Mouse (Mus musculus) MEL (cell line): ENCODE results near the gene Pi4ka. TPM values are rescaled to one million over a fixed set of nuclear protein-coding genes. Genes with fewer than 3 reads are reported as not detected.

Experiments
- DNase-seq: peaks from one replicate; pipeline ENCODE4 v3.0.0; 2011; ENCODE audit warnings: low read depth, low spot score
- H3K27ac ChIP-seq: 2 replicates; pipeline ENCODE4 v1.5.1; 2012; ENCODE audit warnings: low read depth, mild to moderate bottlenecking, control low read depth, low read length, moderate library complexity; ENCODE audit not compliant: control insufficient read depth
- H3K27me3 ChIP-seq, 2 experiments: fragments of 150-350 bp in 1 of 2; sonication (generic) in 1 of 2; 2 replicates each; pipeline ENCODE4 v1.6.1; 2012; ENCODE audit warnings: low read length in 2 of 2, mild to moderate bottlenecking in 2 of 2, improper control_type of control experiment in 1 of 2, moderate library complexity in 1 of 2; ENCODE audit not compliant: insufficient read depth in 2 of 2, control insufficient read depth in 1 of 2
- H3K36me3 ChIP-seq, 2 experiments: 2 replicates each; pipeline ENCODE4 v1.6.1; 2012 to 2014; ENCODE audit warnings: low read length in 2 of 2, improper control_type of control experiment in 1 of 2, inconsistent platforms in 1 of 2, mild to moderate bottlenecking in 1 of 2; ENCODE audit not compliant: insufficient read depth in 2 of 2, control insufficient read depth in 1 of 2
- H3K4me1 ChIP-seq, 2 experiments: fragments of 150-350 bp in 1 of 2; sonication (generic) in 1 of 2; 2 replicates each; pipeline ENCODE4 v1.6.1; 2012; ENCODE audit warnings: low read length in 2 of 2, improper control_type of control experiment in 1 of 2, mild to moderate bottlenecking in 1 of 2; ENCODE audit not compliant: insufficient read depth in 2 of 2, control insufficient read depth in 1 of 2
- H3K4me3 ChIP-seq, 2 experiments: fragments of 150-350 bp in 1 of 2; sonication (generic) in 1 of 2; 2 replicates each; pipeline ENCODE4 v1.5.1; 2012; ENCODE audit warnings: low read depth in 2 of 2, low read length in 2 of 2, mild to moderate bottlenecking in 2 of 2, moderate library complexity in 2 of 2, control low read depth in 1 of 2, improper control_type of control experiment in 1 of 2; ENCODE audit not compliant: control insufficient read depth in 1 of 2, insufficient read depth in 1 of 2
- H3K79me2 ChIP-seq: 2 replicates; pipeline ENCODE4 v1.6.1; 2012; ENCODE audit warnings: mild to moderate bottlenecking, low read length, moderate library complexity; ENCODE audit not compliant: control insufficient read depth, poor library complexity, insufficient read depth
- H3K9ac ChIP-seq: 2 replicates; pipeline ENCODE4 v1.6.1; 2012; ENCODE audit warnings: low read depth, mild to moderate bottlenecking, control low read depth, low read length, moderate library complexity; ENCODE audit not compliant: control insufficient read depth, poor library complexity, severe bottlenecking
- H3K9me3 ChIP-seq: fragments of 150-350 bp; sonication (generic); replicated peaks from 2 replicates; pipeline ENCODE4 v1.6.1; 2012; ENCODE audit warnings: mild to moderate bottlenecking, low read length, improper control_type of control experiment, moderate library complexity; ENCODE audit not compliant: insufficient read depth
- CHD1 ChIP-seq: IDR thresholded peaks from 2 replicates; pipeline ENCODE4 v1.6.1; 2012; ENCODE audit warnings: low read depth, mild to moderate bottlenecking, inconsistent platforms, low read length, improper control_type of control experiment
- CHD2 ChIP-seq: IDR thresholded peaks from 2 replicates; pipeline ENCODE4 v1.6.1; 2011; ENCODE audit warnings: low read length, improper control_type of control experiment
- ETS1 ChIP-seq: IDR thresholded peaks from 2 replicates; pipeline ENCODE4 v1.6.1; 2012; ENCODE audit warnings: low read depth, mild to moderate bottlenecking, inconsistent platforms, low read length, improper control_type of control experiment, moderate library complexity
- JUND ChIP-seq: IDR thresholded peaks from 2 replicates; pipeline ENCODE4 v1.6.1; 2011; ENCODE audit warnings: low read depth, mild to moderate bottlenecking, improper control_type of control experiment, low read length
- MAX ChIP-seq: IDR thresholded peaks from 2 replicates; pipeline ENCODE4 v1.6.1; 2011; ENCODE audit warnings: low read length, improper control_type of control experiment
- MEF2A ChIP-seq: IDR thresholded peaks from 2 replicates; pipeline ENCODE4 v1.6.1; 2014; ENCODE audit warnings: low read depth, mild to moderate bottlenecking, inconsistent platforms, low read length, improper control_type of control experiment; ENCODE audit not compliant: poor library complexity, insufficient replicate concordance, severe bottlenecking; ENCODE audit errors: extremely low read depth
- MYC ChIP-seq: IDR thresholded peaks from 2 replicates; pipeline ENCODE4 v1.6.1; 2011; ENCODE audit warnings: low read depth, mild to moderate bottlenecking, low read length, improper control_type of control experiment, moderate library complexity
- POLR2A ChIP-seq, 2 experiments: IDR thresholded peaks; 2 replicates each; pipeline ENCODE4 v1.6.1; 2011 to 2012; ENCODE audit warnings: low read length in 2 of 2, mild to moderate bottlenecking in 2 of 2, control low read depth in 1 of 2, improper control_type of control experiment in 1 of 2, low read depth in 1 of 2, moderate library complexity in 1 of 2; ENCODE audit not compliant: control insufficient read depth in 1 of 2, insufficient read depth in 1 of 2, poor library complexity in 1 of 2
- POLR2AphosphoS2 ChIP-seq: IDR thresholded peaks from 2 replicates; pipeline ENCODE4 v1.6.1; 2011; ENCODE audit warnings: low read length, improper control_type of control experiment
- POLR2AphosphoS5 ChIP-seq: IDR thresholded peaks from 2 replicates; pipeline ENCODE4 v1.6.1; 2012; ENCODE audit warnings: low read depth, borderline replicate concordance, mild to moderate bottlenecking, inconsistent platforms, low read length, moderate library complexity, mixed read lengths
- RAD21 ChIP-seq: IDR thresholded peaks from 2 replicates; pipeline ENCODE4 v1.6.1; 2011; ENCODE audit warnings: mild to moderate bottlenecking, low read depth, low read length, improper control_type of control experiment
- RCOR1 ChIP-seq: IDR thresholded peaks from 2 replicates; pipeline ENCODE4 v1.6.1; 2012; ENCODE audit warnings: low read depth, mild to moderate bottlenecking, inconsistent platforms, low read length, improper control_type of control experiment
- SMC3 ChIP-seq: IDR thresholded peaks from 2 replicates; pipeline ENCODE4 v1.6.1; 2011; ENCODE audit warnings: low read depth, low read length, improper control_type of control experiment
- UBTF ChIP-seq: IDR thresholded peaks from 2 replicates; pipeline ENCODE4 v1.6.1; 2012; ENCODE audit warnings: low read depth, mild to moderate bottlenecking, inconsistent platforms, low read length, improper control_type of control experiment, moderate library complexity, borderline replicate concordance; ENCODE audit not compliant: insufficient read depth
- USF2 ChIP-seq, 2 experiments: IDR thresholded peaks; 2 replicates each; pipeline ENCODE4 v1.6.1; 2011 to 2012; ENCODE audit warnings: improper control_type of control experiment in 2 of 2, low read length in 2 of 2, borderline replicate concordance in 1 of 2, inconsistent platforms in 1 of 2, low read depth in 1 of 2, mild to moderate bottlenecking in 1 of 2; ENCODE audit not compliant: insufficient read depth in 1 of 2
- ZC3H11A ChIP-seq: IDR thresholded peaks from 2 replicates; pipeline ENCODE4 v1.6.1; 2012; ENCODE audit warnings: low read depth, mild to moderate bottlenecking, inconsistent platforms, low read length, improper control_type of control experiment
- ZKSCAN1 ChIP-seq: IDR thresholded peaks from 2 replicates; pipeline ENCODE4 v1.6.1; 2012; ENCODE audit warnings: low read depth, mild to moderate bottlenecking, inconsistent platforms, low read length, improper control_type of control experiment, moderate library complexity
- ZMIZ1 ChIP-seq: IDR thresholded peaks from 2 replicates; pipeline ENCODE4 v1.6.1; 2012; ENCODE audit warnings: low read depth, mild to moderate bottlenecking, inconsistent platforms, low read length, improper control_type of control experiment, moderate library complexity
- polyA plus RNA-seq, 2 experiments: library from polyadenylated mRNA; stranded (reverse) in 1 of 2; unstranded in 1 of 2; fragments of >175 nt in 1 of 2; fragments of >200 nt in 1 of 2; gene quantifications; 2 replicates each; pipeline versions ENCODE4 v1.2.1 to v1.2.4; 2012; ENCODE audit warnings: low replicate concordance in 2 of 2, low read depth in 1 of 2; ENCODE audit not compliant: insufficient read length in 2 of 2, insufficient read depth in 1 of 2, missing spikeins in 1 of 2
- total RNA-seq: library from RNA; depleted of rRNA; stranded (reverse); fragments of 300-350 nt; gene quantifications from 2 replicates; pipeline ENCODE4 v1.2.3, GENCODE M21; 2012

Pi4ka gene
- total and polyA plus RNA-seq, 3 experiments = 25.0 to 286 (median 73.1) TPM

DNA sequence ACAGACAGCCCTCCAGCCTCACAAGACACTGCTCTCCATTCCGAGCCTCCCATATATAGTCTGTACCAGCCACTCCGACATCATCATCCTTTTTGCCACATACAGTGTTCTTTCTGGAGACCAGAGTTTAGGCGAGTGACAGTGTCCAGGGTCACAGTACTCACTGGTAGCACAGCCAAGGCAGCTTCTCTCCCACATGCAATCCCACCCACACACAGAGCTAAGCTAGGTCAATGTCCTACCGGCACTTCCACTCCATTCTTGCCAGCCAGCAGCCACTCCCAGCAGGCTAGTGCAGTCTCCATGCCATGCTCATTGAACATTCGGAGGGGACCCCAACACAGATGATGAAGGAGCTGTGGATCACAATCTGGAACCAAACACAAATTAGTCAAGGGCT is 98.7 kb downstream of the Pi4ka start:
- TF ChIP-seq RAD21 = no peak
- no peak for TF ChIP-seq POLR2AphosphoS5
- TF ChIP-seq ZMIZ1 = no peak
- no peak for TF ChIP-seq POLR2A (IDR thresholded peaks at IDR 0.05; ENCODE audit: control insufficient read depth in 1 of 2, insufficient read depth in 1 of 2, low read depth in 1 of 2, low read length in 2 of 2, poor library complexity in 1 of 2)
- TF ChIP-seq ZC3H11A = no peak
- no peak for TF ChIP-seq RCOR1
- no peak for TF ChIP-seq JUND
- no peak for TF ChIP-seq UBTF
- no peak for TF ChIP-seq MAX
- no peak overlapping the region for H3K27ac ChIP-seq
- peaks cover 0 to 1% of the 10 kb centered on the region in 2 experiments; a peak in 2 of 4 replicates for H3K36me3 ChIP-seq
- no peak overlapping the region for H3K9ac ChIP-seq
- no peak for DNase-seq
- H3K4me1 ChIP-seq = no peaks in the 10 kb centered on the region
- H3K4me3 ChIP-seq = no peak overlapping the region
- no peaks in the 10 kb centered on the region for H3K27me3 ChIP-seq
- no peaks in the 10 kb centered on the region for H3K9me3 ChIP-seq
- H3K79me2 ChIP-seq = no peaks in the 10 kb centered on the region

DNA sequence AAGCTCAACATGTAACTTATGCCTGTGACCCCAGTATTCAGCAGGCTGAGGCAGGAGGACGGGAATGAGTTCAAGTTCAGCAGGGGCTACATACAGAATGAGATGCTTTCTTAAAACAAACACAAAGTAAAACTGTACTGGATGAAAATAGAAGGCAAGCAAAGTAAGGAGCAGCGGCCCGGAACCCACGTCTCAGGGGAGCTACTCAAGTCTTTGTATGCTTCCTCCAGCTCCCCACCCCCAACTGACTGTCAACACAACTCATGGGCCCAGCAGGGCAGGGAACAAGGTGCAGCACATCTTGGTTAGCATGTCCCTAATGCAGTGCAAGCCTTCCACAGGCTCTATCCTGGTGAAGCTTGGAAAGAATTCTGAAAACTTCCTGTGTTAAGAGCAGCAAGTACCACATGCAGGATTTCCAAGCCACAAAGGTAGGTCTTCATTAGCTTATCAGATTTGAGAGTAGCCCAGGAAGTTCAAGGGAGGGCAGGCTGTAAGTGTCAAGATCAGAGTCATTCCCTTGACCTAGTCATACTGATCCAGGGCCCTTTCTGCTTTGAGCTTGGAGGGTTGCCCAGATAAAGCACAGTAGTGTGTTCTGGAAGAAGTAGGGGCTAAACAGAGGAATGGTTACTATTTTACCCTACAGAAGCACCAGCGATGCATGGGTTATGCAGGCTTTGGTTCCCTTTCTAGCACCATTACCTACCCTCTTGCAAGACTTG is 102.4 kb downstream of the Pi4ka start:
- H3K4me3 ChIP-seq = no peak overlapping the region
- no peaks in the 10 kb centered on the region for H3K79me2 ChIP-seq
- no peaks in the 10 kb centered on the region for H3K27me3 ChIP-seq
- no peak for TF ChIP-seq CHD2
- TF ChIP-seq MYC = no peak
- no peak for TF ChIP-seq JUND
- TF ChIP-seq ZC3H11A = no peak
- no peak for TF ChIP-seq USF2 (IDR thresholded peaks at IDR 0.05; ENCODE audit: borderline replicate concordance in 1 of 2, insufficient read depth in 1 of 2, low read depth in 1 of 2, low read length in 2 of 2)
- no peak for TF ChIP-seq RAD21
- no peak for TF ChIP-seq ZKSCAN1
- no peak for TF ChIP-seq MEF2A
- TF ChIP-seq MAX = no peak
- no peak for TF ChIP-seq POLR2AphosphoS2
- no peak for TF ChIP-seq SMC3
- TF ChIP-seq ETS1 = no peak
- TF ChIP-seq POLR2AphosphoS5 = no peak
- TF ChIP-seq CHD1 = no peak
- TF ChIP-seq ZMIZ1 = no peak
- no peaks in the 10 kb centered on the region for H3K9me3 ChIP-seq
- DNase-seq = no peak
- H3K9ac ChIP-seq = no peak overlapping the region
- peaks cover 0 to 3% of the 10 kb centered on the region in 2 experiments; a peak in 2 of 4 replicates for H3K36me3 ChIP-seq
- no peaks in the 10 kb centered on the region for H3K4me1 ChIP-seq
- no peak overlapping the region for H3K27ac ChIP-seq
